8 mouse cellular contexts compared by ENCODE assay signal in genomic region chr12:87148136-87148535, GRCm38 (mm10). TPM values are rescaled to one million over a fixed set of nuclear protein-coding genes. Genes with fewer than 3 reads are reported as not detected.
DNase-seq lines count a peak whose midpoint lies in the region; ATAC-seq lines count a peak whose summit lies in the region.

No protein-coding gene starts in this region.

- intact Hi-C loops in heart, postnatal 10 days (cut with DNase I): loop anchor here (5.0 kb wide), 2 partner anchors 49 to 114 kb away; partner anchors contain the start of gene Samd15

- WGBS in heart, embryonic 13.5 days: 14% methylated on average over 15 of the region's 15 CpGs
- WGBS in macrophage (ENCODE audit: missing documents): 41% methylated on average over 15 of the region's 15 CpGs

- no peak for DNase-seq in heart, postnatal 10 days
- DNase-seq in kidney, adult 18-20 months: peak; percentile 57
- DNase-seq in spleen, adult 18-20 months: no peak
- DNase-seq in layer of hippocampus, adult 8-10 months (ENCODE audit: low spot score in 2 of 2): no peak
- no peak for DNase-seq in gastrocnemius, adult 18-20 months (ENCODE audit: low spot score)

- H3K79me2 ChIP-seq in macrophage (ENCODE audit: inconsistent target): no peaks in the 10 kb centered on the region; the same call in 1 of the 2 replicates

- ATAC-seq in heart, embryonic 13.5 days (ENCODE audit: extremely low read depth, insufficient number of reproducible peaks, low FRiP score, low TSS enrichment): no peak

- peak overlapping the region; percentile 86 for H3K4me3 ChIP-seq in heart, embryonic 13.5 days
- H3K4me3 ChIP-seq in brown adipose tissue, adult 24 weeks (ENCODE audit: insufficient read depth, low read depth, low read length): peak overlapping the region; percentile 94
- H3K4me3 ChIP-seq in macrophage (ENCODE audit: inconsistent target): peak overlapping the region; percentile 72

- peaks cover 8% of the 10 kb centered on the region; the same call in 1 of the 2 replicates for H3K9me3 ChIP-seq in heart, embryonic 13.5 days

- H3K9ac ChIP-seq in heart, embryonic 13.5 days: peak overlapping the region; percentile 87

- H3K27me3 ChIP-seq in heart, embryonic 13.5 days (replicated peaks): no peaks in the 10 kb centered on the region

- peak overlapping the region; percentile 96 for H3K27ac ChIP-seq in heart, embryonic 13.5 days (replicated peaks)
- peak overlapping the region; percentile 48 for H3K27ac ChIP-seq in brown adipose tissue, adult 24 weeks (replicated peaks; ENCODE audit: low read depth, low read length)
- H3K27ac ChIP-seq in macrophage: peak overlapping the region; percentile 75

- H3K4me2 ChIP-seq in heart, embryonic 13.5 days: peak overlapping the region; percentile 84

- peaks cover 18% of the 10 kb centered on the region for H3K4me1 ChIP-seq in heart, embryonic 13.5 days
- peaks cover 2% of the 10 kb centered on the region; the same call in 1 of the 2 replicates for H3K4me1 ChIP-seq in brown adipose tissue, adult 24 weeks (ENCODE audit: control insufficient read depth, insufficient read depth, insufficient read length, low read length)

- H3K36me3 ChIP-seq in heart, embryonic 13.5 days: peaks cover 26% of the 10 kb centered on the region
- no peaks in the 10 kb centered on the region for H3K36me3 ChIP-seq in macrophage (ENCODE audit: inconsistent target)

RNA-seq across cellular contexts. Expression of gene Pomt2, which starts 0.4 kb away (rescaled TPM):
- polyA plus RNA-seq in heart, embryonic 13.5 days (2015; fragmentation: Nextera tagmentation; extraction: Ambion mirVana): 10.9 and 11.9 TPM in 2 replicates
- 10 to 100 TPM; 11.5 to 12.4 TPM for total RNA-seq in heart, postnatal 10 days (2021)
- polyA plus RNA-seq in brown adipose tissue, adult 24 weeks (2012; ENCODE audit: insufficient read depth, insufficient read length, missing spikeins): 3.9 and 4.7 TPM in 2 replicates
- total RNA-seq in macrophage (2018; cell fraction: chromatin; rRNA removed): 10 to 100 TPM in 16 of 26 experiments, 1 to 10 TPM in 10; 2.0 to 24.1 (median 13.7) TPM
- 1 to 10 TPM; 3.9 to 8.2 (median 6.2) TPM for total RNA-seq in macrophage (2018; cell fraction: cytosol; rRNA removed)
- total RNA-seq in macrophage (2018; cell fraction: nucleus; rRNA removed): 10 to 100 TPM in 15 of 26 experiments, 1 to 10 TPM in 11; 2.9 to 17.0 (median 10.7) TPM
- polyA plus RNA-seq in macrophage (2018): 5.8 to 7.9 TPM (median 5.8 TPM) in 3 replicates
- total RNA-seq in layer of hippocampus, adult 8-10 months (2022): 10 to 100 TPM; 18.0 to 19.8 (median 18.7) TPM
- 1 to 10 TPM; 4.1 to 5.3 TPM for total RNA-seq in gastrocnemius, adult 18-20 months (2021)

RNA-seq across cellular contexts. Expression of gene Gstz1, which starts 1.2 kb away (rescaled TPM):
- polyA plus RNA-seq in heart, embryonic 13.5 days (2015; fragmentation: Nextera tagmentation; extraction: Ambion mirVana): 27.8 and 31.2 TPM in 2 replicates
- total RNA-seq in heart, postnatal 10 days (2021): 10 to 100 TPM; 49.0 to 51.5 TPM
- 423 and 452 TPM in 2 replicates for polyA plus RNA-seq in brown adipose tissue, adult 24 weeks (2012; ENCODE audit: insufficient read depth, insufficient read length, missing spikeins)
- 10 to 100 TPM in 22 of 26 experiments, 1 to 10 TPM in 4; 5.4 to 33.0 (median 21.4) TPM for total RNA-seq in macrophage (2018; cell fraction: chromatin; rRNA removed)
- total RNA-seq in macrophage (2018; cell fraction: cytosol; rRNA removed): 10 to 100 TPM in 25 of 26 experiments, 1 to 10 TPM in 1; 9.2 to 17.6 (median 13.8) TPM
- total RNA-seq in macrophage (2018; cell fraction: nucleus; rRNA removed): 10 to 100 TPM in 18 of 26 experiments, 1 to 10 TPM in 8; 4.3 to 37.5 (median 16.8) TPM
- 14.6 to 20.4 TPM (median 19.2 TPM) in 3 replicates for polyA plus RNA-seq in macrophage (2018)
- total RNA-seq in layer of hippocampus, adult 8-10 months (2022): 10 to 100 TPM; 51.9 to 56.0 (median 54.8) TPM
- total RNA-seq in gastrocnemius, adult 18-20 months (2021): 10 to 100 TPM; 35.6 to 42.6 TPM

RNA-seq across cellular contexts. Expression of gene Ngb, which starts 45.8 kb away (rescaled TPM):
- 0.23 and 0.38 TPM in 2 replicates for polyA plus RNA-seq in heart, embryonic 13.5 days (2015; fragmentation: Nextera tagmentation; extraction: Ambion mirVana)
- total RNA-seq in heart, postnatal 10 days (2021): under 1 TPM in 1 of 2 experiments, not detected in 1; 0.17 TPM
- not detected in 2 replicates for polyA plus RNA-seq in brown adipose tissue, adult 24 weeks (2012; ENCODE audit: insufficient read depth, insufficient read length, missing spikeins)
- total RNA-seq in macrophage (2018; cell fraction: chromatin; rRNA removed): 1 to 10 TPM in 2 of 26 experiments, under 1 TPM in 7, not detected in 17; 0.38 to 1.0 (median 0.62) TPM
- total RNA-seq in macrophage (2018; cell fraction: cytosol; rRNA removed): under 1 TPM in 1 of 26 experiments, not detected in 25; 0.07 TPM
- 1 to 10 TPM in 4 of 26 experiments, under 1 TPM in 6, not detected in 16; 0.51 to 1.3 (median 0.91) TPM for total RNA-seq in macrophage (2018; cell fraction: nucleus; rRNA removed)
- 0.09 TPM in 1 of 3 replicates, not detected in the others for polyA plus RNA-seq in macrophage (2018)
- total RNA-seq in layer of hippocampus, adult 8-10 months (2022): 1 to 10 TPM; 2.6 to 4.2 (median 3.4) TPM
- not detected for total RNA-seq in gastrocnemius, adult 18-20 months (2021)

RNA-seq across cellular contexts. Expression of gene Samd15, which starts 51.4 kb away (rescaled TPM):
- 0.59 and 0.76 TPM in 2 replicates for polyA plus RNA-seq in heart, embryonic 13.5 days (2015; fragmentation: Nextera tagmentation; extraction: Ambion mirVana)
- total RNA-seq in heart, postnatal 10 days (2021): under 1 TPM; 0.34 to 0.72 TPM
- 0.52 TPM in 1 of 2 replicates, not detected in the other for polyA plus RNA-seq in brown adipose tissue, adult 24 weeks (2012; ENCODE audit: insufficient read depth, insufficient read length, missing spikeins)
- total RNA-seq in macrophage (2018; cell fraction: chromatin; rRNA removed): 1 to 10 TPM in 19 of 26 experiments, under 1 TPM in 5, not detected in 2; 0.56 to 5.6 (median 2.0) TPM
- 1 to 10 TPM in 9 of 26 experiments, under 1 TPM in 17; 0.14 to 1.8 (median 0.83) TPM for total RNA-seq in macrophage (2018; cell fraction: cytosol; rRNA removed)
- total RNA-seq in macrophage (2018; cell fraction: nucleus; rRNA removed): 1 to 10 TPM in 22 of 26 experiments, under 1 TPM in 3, not detected in 1; 0.35 to 3.8 (median 1.8) TPM
- polyA plus RNA-seq in macrophage (2018): 0.48 to 1.2 TPM (median 0.73 TPM) in 3 replicates
- total RNA-seq in layer of hippocampus, adult 8-10 months (2022): 1 to 10 TPM; 3.1 to 4.5 (median 4.2) TPM
- total RNA-seq in gastrocnemius, adult 18-20 months (2021): under 1 TPM in 1 of 2 experiments, not detected in 1; 0.25 TPM

RNA-seq across cellular contexts. Expression of gene Tmed8, which starts 52.1 kb away (rescaled TPM):
- polyA plus RNA-seq in heart, embryonic 13.5 days (2015; fragmentation: Nextera tagmentation; extraction: Ambion mirVana): 1.4 and 1.5 TPM in 2 replicates
- total RNA-seq in heart, postnatal 10 days (2021): 1 to 10 TPM; 5.5 to 7.2 TPM
- 2.7 and 4.1 TPM in 2 replicates for polyA plus RNA-seq in brown adipose tissue, adult 24 weeks (2012; ENCODE audit: insufficient read depth, insufficient read length, missing spikeins)
- total RNA-seq in macrophage (2018; cell fraction: chromatin; rRNA removed): 10 to 100 TPM; 11.2 to 49.5 (median 22.9) TPM
- 10 to 100 TPM; 10.2 to 18.1 (median 15.9) TPM for total RNA-seq in macrophage (2018; cell fraction: cytosol; rRNA removed)
- 10 to 100 TPM; 14.3 to 49.8 (median 26.7) TPM for total RNA-seq in macrophage (2018; cell fraction: nucleus; rRNA removed)
- 6.6 to 15.5 TPM (median 11.6 TPM) in 3 replicates for polyA plus RNA-seq in macrophage (2018)
- 10 to 100 TPM; 25.6 to 32.4 (median 29.0) TPM for total RNA-seq in layer of hippocampus, adult 8-10 months (2022)
- 1 to 10 TPM; 1.3 to 1.4 TPM for total RNA-seq in gastrocnemius, adult 18-20 months (2021)
